In the genomic region with DNA sequence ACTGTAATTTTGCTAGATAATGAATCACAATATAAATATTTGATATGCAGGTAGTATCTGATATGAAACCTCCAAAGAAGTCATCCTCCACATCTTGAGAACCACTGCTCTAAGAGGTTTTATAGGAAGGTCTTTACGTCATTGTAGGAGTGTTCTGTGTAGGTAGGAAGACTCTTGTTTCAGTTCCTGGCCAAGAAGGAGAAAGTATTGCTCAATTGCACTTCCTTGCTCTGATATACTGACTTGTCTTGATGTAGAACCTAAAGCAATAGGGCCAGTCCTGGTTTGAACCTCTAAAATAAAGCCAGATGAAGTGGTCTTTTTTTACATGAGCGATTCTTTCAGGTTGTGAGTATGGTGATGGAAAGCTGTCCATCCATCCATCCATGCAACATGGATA, we compare ENCODE assay signal across 20 mouse cellular contexts.
DNase-seq lines count a peak whose midpoint lies in the region; ATAC-seq lines count a peak whose summit lies in the region.
"Had no signal": no experiment of that assay in that cellular context is flagged by ENCODE, and none has a peak within 500 bp of the region (broad histone marks: within the 10 kb centered on the region; RNA-seq: fewer than 3 reads in every experiment).

No protein-coding gene starts in this region.

- intact Hi-C loops in heart, postnatal 14 days (cut with DNase I): no loop called here

- peak; percentile 74; the same call in 1 of the 2 replicates for ATAC-seq in common myeloid progenitor, adult 5-6 weeks (replicated peaks; ENCODE audit: low read depth, poor library complexity, severe bottlenecking)
- peak; percentile 97 for ATAC-seq in granulocyte monocyte progenitor cell, adult 5-6 weeks (replicated peaks; ENCODE audit: poor library complexity, severe bottlenecking)
- peak; percentile 86 for ATAC-seq in megakaryocyte, adult 5-6 weeks (ENCODE audit: poor library complexity, severe bottlenecking)
- ATAC-seq in megakaryocyte progenitor cell, adult 5-6 weeks (replicated peaks; ENCODE audit: poor library complexity): peak; percentile 91
- ATAC-seq: activated CD4-positive, CD25-positive, alpha-beta regulatory T cell, adult 4 months; CD4-positive, CD25-positive, alpha-beta regulatory T cell, adult 4 months; Patski had no signal

- DNase-seq in heart, postnatal 14 days: no peak
- DNase-seq in spleen, postnatal 10 days (ENCODE audit: low spot score in 2 of 2): no peak
- DNase-seq in embryo, embryonic 10.5 days (ENCODE audit: low spot score): no peak
- DNase-seq in neural tube, embryonic 10.5 days (ENCODE audit: extremely low spot score, low spot score): no peak
- DNase-seq: adrenal gland, adult 2 months; adrenal gland, adult 8-10 months; adrenal gland, postnatal 10 days; adrenal gland, postnatal 14 days; adrenal gland, postnatal 25 days; adrenal gland, postnatal 36 days; B cell, adult 2 months; cerebellum, adult 11 months; cerebellum, adult 11-12 months had no signal
